Mouse (Mus musculus) layer of hippocampus, adult 9-11 months (tissue): Measurements from ENCODE around the gene Nsun3.
"Not testable (repeated sequence)": the region's sequence is repeated elsewhere in the genome, so short reads cannot be mapped to it uniquely, and the experiment has no call there.

Experiments used
- DNase-seq: peaks from one replicate; pipeline ENCODE4 v3.0.0; 2022

Gene Nsun3

GRCm38 (mm10) chr16:62745875-62746274, 40.7 kb downstream of the Nsun3 start:
- no peak for DNase-seq

GRCm38 (mm10) chr16:62734359-62734758, 52.3 kb downstream of the Nsun3 start:
- no peak for DNase-seq

- DNase-seq, result no peak
These were observed 56.3 kb downstream of the Nsun3 start for GRCm38 (mm10) chr16:62730291-62730690.

GRCm38 (mm10) chr16:62729846-62730245, 56.8 kb downstream of the Nsun3 start:
- DNase-seq, result no peak

- not testable (repeated sequence) for DNase-seq
These were observed 68.4 kb downstream of the Nsun3 start for GRCm38 (mm10) chr16:62718255-62718654.

- peak; percentile 84 for DNase-seq
These were observed 96.2 kb downstream of the Nsun3 start for GRCm38 (mm10) chr16:62690436-62690835.

- no peak for DNase-seq
These were observed 100.5 kb downstream of the Nsun3 start for GRCm38 (mm10) chr16:62686073-62686472.

- no peak for DNase-seq
These were observed 101.1 kb downstream of the Nsun3 start for GRCm38 (mm10) chr16:62685494-62685893.
